Mouse (Mus musculus) hematopoietic stem cell, adult 5-6 weeks (primary cell): ENCODE measurements around the gene Pik3c2g. TPM values are rescaled to one million over a fixed set of nuclear protein-coding genes. Genes with fewer than 3 reads are reported as not detected.

Experiments
- ATAC-seq, 2 experiments: fragments of 125-278 bp in 1 of 2; replicated peaks in 1 of 2; 2 replicates each; pipeline ENCODE4 v1.8.0; 2016 to 2017; ENCODE audit warnings: inconsistent platforms in 2 of 2, mild to moderate bottlenecking in 2 of 2, moderate number of reproducible peaks in 2 of 2, low read depth in 1 of 2, moderate TSS enrichment in 1 of 2; ENCODE audit not compliant: low FRiP score in 2 of 2, poor library complexity in 2 of 2, severe bottlenecking in 2 of 2, insufficient read depth in 1 of 2, low TSS enrichment in 1 of 2
- total RNA-seq: library from RNA; stranded (forward); fragments of 172-1452, 232-1000 nt; gene quantifications from 2 replicates; pipeline ENCODE4 v1.2.3, GENCODE M21; 2017

The Pik3c2g gene
- total RNA-seq, 1 experiment from 2014 or later: not detected

- no peak for ATAC-seq
Observed at GRCm38 (mm10) chr6:139957531-139958241, 370.7 kb downstream of the Pik3c2g start.

DNA sequence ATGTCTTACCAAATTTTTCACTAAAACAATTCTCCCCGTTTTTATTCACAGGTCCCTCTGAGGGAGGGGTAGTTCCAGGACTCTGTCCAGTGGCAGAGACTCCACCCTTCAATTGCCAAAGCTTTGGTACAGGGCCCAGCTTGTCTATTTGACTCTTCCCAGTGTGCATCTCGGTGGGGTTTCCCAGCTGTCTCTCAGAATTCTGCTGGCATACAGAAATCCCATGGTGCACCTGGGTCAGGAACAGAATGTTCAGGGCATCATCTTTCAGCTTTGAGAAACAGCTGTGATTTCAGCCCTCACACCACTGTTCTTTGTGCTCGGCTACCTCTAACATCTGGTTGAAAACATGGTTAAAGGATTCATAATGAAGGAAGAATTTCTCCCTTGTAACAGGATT is 376.8 kb downstream of the Pik3c2g start:
- ATAC-seq: no peak

DNA sequence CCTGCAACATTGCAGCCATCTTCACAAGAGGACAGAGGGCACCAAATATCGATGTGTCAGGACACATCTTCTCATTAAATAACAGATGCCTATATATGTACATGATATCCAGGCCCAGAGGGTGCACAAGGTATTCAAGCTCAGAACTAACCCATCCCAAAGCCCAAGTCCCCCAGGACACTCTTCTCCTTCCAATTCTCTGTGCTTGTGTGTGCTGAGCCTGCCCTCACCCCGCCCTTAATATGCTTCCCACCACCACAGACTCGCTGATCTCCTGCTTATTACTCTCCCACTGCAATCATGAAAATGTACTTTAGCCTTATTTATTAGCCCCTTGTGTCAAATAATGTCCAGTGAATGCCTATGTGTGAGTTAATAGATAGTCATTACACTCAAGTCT is 377.9 kb downstream of the Pik3c2g start:
- ATAC-seq: no peak

DNA sequence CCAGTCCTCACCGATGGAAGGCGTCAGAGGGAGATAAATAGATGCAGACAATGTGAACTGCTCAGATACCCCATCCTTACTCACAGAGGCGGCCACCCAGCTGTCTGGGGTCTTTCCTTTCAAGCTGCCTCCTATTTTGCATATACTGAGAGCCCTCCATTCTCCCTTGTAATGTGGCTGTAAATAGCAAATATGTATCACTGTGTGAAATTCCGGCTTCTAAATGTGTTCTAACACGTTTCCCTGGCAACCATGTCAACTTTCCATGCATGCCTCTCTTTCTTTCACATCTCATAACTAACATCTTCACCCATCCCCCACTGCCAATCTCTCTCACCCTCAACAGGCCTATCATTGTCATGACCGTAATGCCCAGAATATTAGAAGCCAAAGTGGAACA is 379.7 kb downstream of the Pik3c2g start:
- ATAC-seq: no peak

DNA sequence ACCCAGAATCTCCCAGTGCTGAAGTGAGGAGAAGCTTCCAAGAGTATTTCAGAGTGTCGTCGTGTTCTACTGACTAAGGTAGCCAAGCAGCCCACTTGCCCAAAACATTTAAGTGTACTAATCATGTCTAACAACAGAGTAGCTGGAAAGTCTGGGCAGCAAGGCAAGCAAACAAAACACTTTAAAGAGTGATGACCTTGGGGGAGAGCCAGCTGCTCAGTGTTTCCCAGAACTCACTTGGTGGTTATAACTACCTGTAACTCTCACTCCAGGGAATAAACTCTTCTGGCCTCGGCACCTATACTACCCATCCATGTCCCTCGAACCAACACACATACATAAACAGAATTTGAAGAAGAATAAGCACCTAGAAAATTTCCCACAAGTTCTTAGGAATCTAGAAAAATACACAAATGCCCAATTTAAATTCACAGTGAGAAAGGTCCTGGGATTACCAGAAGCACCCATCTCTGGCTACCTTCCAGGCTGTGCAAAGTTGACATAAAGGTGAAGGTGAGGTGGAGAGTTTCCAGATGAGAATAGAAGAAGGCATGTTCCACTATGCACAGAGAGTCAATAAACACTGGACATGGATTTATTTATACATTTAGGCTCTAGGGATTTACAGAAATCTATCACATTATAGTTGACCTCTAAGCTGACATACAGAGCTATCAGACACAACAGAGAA is 384.7 kb downstream of the Pik3c2g start:
- ATAC-seq: no peak

- ATAC-seq: no peak
Observed at GRCm38 (mm10) chr6:139974668-139975067, 387.6 kb downstream of the Pik3c2g start.

GRCm38 (mm10) chr6:139978114-139978513 is 391.1 kb downstream of the Pik3c2g start:
- no peak for ATAC-seq

DNA sequence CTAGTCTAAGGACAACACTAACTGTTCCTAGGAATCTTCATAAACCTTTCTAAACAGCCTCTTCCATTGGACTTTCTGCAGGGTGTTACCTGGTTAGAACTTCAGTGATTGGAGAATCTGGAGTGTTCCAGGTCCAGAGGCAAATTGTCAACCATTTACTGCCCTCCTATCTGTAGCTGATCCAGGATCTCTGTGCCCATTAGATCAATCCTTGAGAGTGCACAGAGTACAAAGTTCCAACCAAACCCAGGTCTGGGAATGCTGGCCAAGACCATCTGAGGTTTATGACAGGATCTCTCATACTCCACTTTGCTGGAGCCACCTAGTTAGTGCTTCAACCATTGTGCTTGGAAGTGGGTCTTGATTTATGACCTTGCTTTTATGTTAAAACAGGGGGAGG is 394.0 kb downstream of the Pik3c2g start:
- ATAC-seq: no peak

- ATAC-seq: no peak
Observed at GRCm38 (mm10) chr6:139984069-139984468, 397.0 kb downstream of the Pik3c2g start.

DNA sequence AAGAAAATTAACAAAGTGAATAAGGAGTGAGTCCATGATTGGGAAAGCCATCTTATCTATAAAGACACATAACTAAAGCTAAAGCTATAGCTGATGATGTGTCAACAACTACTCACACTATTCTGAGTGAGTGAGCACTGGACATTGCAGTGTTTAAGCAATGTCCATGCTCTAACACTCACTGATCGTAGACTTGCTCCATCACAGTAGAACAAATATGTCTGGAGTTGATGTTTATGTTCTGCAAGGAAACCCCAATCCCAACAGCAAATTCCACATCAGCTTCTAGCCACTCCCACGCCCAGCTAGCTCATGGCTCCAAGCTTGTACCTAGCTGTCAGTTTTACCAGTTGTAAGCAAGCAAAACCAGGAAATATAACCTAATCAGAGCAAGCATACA is 399.5 kb downstream of the Pik3c2g start:
- ATAC-seq: no peak

GRCm38 (mm10) chr6:139989075-139989474 is 402.1 kb downstream of the Pik3c2g start:
- ATAC-seq: no peak

- no peak for ATAC-seq
Observed at GRCm38 (mm10) chr6:139989597-139989996, 402.6 kb downstream of the Pik3c2g start.

DNA sequence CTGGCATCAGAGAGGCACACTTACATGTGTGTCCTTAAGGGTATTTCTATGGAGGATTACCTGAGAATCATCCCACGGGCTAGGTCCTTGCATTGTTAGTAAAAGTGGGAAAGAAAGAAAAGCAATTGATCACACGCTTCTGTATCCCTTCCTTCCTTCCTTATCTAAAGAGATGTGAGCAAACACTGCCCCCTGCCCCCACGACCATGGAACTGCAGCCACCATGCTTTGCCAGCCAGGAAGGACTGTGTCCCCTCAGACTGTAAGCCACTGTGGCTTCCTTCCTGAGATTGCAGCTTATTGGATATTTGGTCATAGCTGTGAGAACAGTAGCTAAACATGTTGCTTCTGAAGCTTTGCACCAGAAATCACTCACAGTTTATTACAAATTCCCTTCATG is 418.2 kb downstream of the Pik3c2g start:
- no peak for ATAC-seq

Other genes with a start within 250 kb of the Pik3c2g start
- gene Rergl, start 85.2 kb upstream of the Pik3c2g start, total RNA-seq: not detected in 2 replicates